Mouse (Mus musculus): ENCODE data around the gene Cd247. TPM values are rescaled to one million over a fixed set of nuclear protein-coding genes. Genes with fewer than 3 reads are reported as not detected.

The Cd247 gene
- total RNA-seq, 2 experiments from 2014 or later = 0.67 to 2.3 TPM

- DNase-seq = no peak
- intact Hi-C loops (cut with DNase I) = no loop called here
These were observed 61.3 kb downstream of the Cd247 start for GRCm38 (mm10) chr1:165849458-165850445.

DNA sequence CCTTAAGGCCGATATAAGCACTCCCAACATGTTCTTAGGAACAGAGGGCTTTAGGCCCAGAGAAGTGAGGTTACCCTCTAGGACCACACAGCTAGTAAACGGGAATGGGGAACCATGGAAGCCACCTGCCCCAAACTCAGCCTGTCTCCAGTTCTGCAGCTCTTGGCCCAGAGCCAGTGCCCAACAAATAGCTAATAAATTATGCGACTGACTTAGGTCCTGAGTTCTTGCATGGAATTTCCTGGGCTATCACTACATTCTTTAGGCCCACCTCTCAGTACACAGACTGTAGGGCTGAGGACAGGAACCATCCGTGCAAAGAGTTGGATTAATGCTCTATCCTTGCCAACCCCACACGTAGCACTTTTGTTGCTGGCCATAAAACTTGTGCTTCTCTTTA, 63.6 kb downstream of the Cd247 start:
- no peak for DNase-seq
- intact Hi-C loops (cut with DNase I) = no loop called here

- DNase-seq = no peak
- intact Hi-C loops (cut with DNase I) = no loop called here
These were observed 64.7 kb downstream of the Cd247 start for GRCm38 (mm10) chr1:165853131-165853721.

DNA sequence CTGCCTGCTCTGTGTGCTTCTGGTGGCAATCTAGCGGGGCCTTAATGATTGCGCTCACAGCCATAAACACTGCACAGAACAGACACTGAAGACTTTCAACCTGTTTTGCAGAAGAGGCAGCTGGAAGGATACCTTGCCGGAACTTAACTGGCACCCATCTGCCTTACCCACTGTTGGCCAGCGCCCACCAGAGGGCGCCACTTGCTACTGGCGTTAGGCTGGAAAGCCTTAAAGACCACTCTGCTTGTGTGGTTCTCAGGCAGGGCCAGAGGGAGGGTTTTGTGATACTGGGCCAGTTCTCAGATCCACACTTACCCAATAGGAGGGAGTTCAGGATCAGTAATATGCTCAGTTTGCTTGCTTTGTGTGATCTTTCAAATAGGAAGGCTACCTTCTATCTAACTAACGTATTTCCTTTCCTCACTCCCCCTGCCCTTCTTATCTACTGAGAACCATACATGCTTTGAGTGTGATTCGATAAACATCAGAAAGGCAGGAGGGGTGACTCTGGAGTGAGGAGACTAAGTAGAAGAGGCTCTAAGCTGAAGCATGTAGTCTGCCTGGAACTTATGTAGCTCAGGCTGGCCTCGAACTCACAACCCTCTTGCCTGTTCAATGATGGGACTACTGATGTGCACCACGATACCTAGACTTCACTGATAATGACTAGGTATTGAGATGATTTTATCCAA, 65.4 kb downstream of the Cd247 start:
- intact Hi-C loops (cut with DNase I) = no loop called here
- peak; percentile 57 to 60 for DNase-seq

GRCm38 (mm10) chr1:165855759-165856545, 67.5 kb downstream of the Cd247 start:
- intact Hi-C loops (cut with DNase I) = loop anchor here (2.0 kb wide), 3 partner anchors 73 to 299 kb away; no protein-coding TSS in a partner anchor
- no peak for DNase-seq

DNA sequence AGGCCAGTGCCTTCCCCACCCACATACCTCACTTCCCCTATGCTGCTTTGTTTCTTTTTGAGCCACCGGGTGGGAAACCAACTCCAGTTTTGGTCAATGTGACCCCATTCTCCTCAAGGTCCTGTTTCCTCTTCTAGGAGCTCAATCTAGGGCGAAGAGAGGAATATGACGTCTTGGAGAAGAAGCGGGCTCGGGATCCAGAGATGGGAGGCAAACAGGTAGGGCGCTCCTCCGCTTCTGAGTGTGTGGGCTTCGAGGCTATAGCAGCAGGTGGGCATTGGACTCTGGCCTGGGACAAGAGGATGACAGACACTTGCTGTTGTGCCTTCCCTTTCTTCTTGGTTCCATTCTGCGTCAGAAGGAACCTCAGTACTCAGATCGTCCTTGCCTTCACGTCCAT, 68.8 kb downstream of the Cd247 start:
- DNase-seq = no peak
- intact Hi-C loops (cut with DNase I) = loop anchor here (2.0 kb wide), 3 partner anchors 74 to 298 kb away; no protein-coding TSS in a partner anchor

- DNase-seq = no peak
- intact Hi-C loops (cut with DNase I) = no loop called here
These were observed 69.9 kb downstream of the Cd247 start for GRCm38 (mm10) chr1:165858356-165858755.

DNA sequence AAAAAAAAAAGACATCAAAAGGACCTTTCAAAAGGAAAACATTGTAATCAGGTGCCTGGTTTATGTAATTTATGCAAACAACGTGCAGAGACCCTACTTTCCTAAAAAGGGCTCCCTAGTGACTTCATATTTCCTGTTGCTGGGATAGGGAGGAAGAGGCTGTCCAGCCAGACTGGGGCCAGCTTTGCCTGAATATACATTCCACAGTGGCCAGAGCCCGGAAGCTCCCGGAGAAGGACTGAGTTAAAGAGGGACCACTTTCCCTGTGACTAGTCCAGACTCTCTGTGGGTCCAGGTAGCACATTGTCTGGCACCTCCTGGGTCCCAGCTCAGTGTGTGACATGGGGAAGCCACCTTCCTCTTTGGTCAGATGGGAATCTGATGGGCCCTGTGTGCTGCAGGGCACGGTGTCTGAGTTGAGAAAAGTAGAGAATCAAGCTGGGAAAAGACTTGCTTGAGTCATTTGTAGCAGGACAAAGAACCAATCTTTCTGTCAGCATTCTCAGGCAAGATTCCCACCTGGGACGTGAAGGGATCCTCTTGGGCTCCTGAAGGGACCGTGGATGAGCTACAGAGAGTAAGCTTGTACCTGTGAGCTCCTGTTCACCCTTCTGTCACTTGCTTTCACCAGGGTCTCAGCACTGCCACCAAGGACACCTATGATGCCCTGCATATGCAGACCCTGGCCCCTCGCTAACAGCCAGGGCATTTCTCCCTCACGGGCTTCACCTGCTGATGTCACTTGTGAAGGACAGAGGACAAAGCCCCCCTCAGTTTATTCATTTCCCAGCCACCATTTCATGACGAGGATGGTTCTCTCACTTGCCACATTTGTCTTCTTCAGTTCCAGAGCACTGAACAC, 72.1 kb downstream of the Cd247 start:
- no peak for DNase-seq
- intact Hi-C loops (cut with DNase I) = no loop called here

DNA sequence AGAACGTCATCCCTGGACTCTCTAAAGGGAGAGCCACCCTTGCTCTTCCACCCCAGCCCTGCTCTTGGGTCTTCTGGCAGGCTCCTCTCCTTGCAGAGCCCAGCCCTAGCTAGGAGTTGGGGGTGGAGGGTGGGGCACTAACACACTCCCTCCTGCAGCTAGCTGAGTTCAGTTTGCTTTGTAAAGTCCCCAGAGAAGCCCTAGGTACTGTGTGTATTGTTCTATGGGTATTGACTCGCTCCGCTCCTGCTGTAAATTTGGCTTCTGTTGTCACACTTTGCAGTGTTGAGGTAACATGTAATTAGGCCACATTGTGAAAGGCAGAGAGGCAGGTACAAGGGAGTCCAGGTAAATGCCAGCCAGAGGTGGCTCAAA, 72.7 kb downstream of the Cd247 start:
- intact Hi-C loops (cut with DNase I) = no loop called here
- no peak for DNase-seq

DNA sequence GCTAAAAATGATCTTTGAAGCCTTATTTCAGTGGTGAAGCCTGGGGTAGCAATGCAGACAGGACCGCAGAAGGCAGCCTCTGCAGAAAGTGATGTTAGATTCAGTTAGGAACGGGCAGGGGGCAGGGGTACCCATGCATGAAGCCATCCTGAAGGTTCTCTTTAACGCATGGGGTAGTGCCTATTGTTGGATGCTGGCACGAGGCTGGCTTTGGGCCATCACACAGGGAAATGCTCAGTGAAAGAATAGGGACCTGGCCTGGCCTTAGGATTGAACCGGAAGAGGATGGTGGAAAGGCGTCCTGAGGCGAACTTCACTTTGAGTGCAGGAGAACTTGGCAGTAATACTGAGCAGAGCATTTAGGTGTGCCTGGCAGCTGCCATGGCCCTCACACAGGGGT, 73.6 kb downstream of the Cd247 start:
- intact Hi-C loops (cut with DNase I) = no loop called here
- no peak for DNase-seq

GRCm38 (mm10) chr1:165864864-165865795, 76.6 kb downstream of the Cd247 start:
- no peak for DNase-seq

GRCm38 (mm10) chr1:165866630-165867280, 78.3 kb downstream of the Cd247 start:
- DNase-seq = no peak
- intact Hi-C loops (cut with DNase I) = no loop called here

More at GRCm38 (mm10) chr1:165864864-165865795, 76.6 kb downstream of the Cd247 start:
- intact Hi-C loops (cut with DNase I) = no loop called here

GRCm38 (mm10) chr1:165868659-165869058, 80.2 kb downstream of the Cd247 start:
- no peak for DNase-seq
- intact Hi-C loops (cut with DNase I) = no loop called here

- no peak for DNase-seq
- intact Hi-C loops (cut with DNase I) = no loop called here
These were observed 86.2 kb downstream of the Cd247 start for GRCm38 (mm10) chr1:165874645-165875044.

DNA sequence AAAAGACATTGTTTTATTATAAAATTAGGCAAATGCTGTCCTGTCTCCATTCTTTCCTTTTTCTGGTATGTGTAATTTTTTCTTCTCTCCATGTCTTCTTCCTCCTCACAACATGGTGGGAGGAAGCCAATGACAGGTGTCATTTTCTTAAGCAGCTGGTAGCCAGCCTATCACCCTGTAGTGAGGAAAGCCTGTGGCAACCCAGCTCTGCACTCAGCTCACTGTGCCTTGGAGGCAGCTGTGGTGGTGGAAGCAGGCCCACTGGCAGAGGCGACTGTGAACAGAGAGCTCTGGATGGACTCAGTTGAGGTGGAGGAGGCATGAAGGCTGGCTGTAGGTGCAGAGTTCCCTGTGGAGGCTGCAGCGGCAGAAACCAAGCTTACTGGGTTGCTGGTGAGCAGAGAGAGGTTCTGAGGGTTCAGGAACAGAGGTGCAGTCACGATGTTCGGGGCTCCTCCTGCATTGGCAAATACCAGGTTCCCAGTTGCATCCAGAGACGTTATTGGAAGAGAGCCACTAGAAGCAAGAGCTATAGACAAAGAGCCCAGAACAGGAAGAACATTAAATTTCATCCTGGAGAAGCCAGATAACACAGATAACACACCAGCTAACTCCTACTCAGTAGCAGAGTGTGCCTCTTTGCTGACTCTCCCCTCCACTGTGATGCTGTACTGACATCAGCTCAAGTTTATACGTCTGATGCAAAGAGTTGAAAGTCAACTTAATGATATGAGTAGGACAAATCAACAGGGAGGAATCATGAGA, 87.2 kb downstream of the Cd247 start:
- intact Hi-C loops (cut with DNase I) = no loop called here
- DNase-seq = no peak

- DNase-seq = no peak
- intact Hi-C loops (cut with DNase I) = no loop called here
These were observed 90.3 kb downstream of the Cd247 start for GRCm38 (mm10) chr1:165878751-165879150.
